Mouse (Mus musculus): ENCODE measurements around the gene Lcp1.
"Not testable (repeated sequence)": the region's sequence is repeated elsewhere in the genome, so short reads cannot be mapped to it uniquely, and the experiment has no call there.

Gene Lcp1

GRCm38 (mm10) chr14:75130501-75131318 lies at the start of gene Lcp1, which contains the start of gene Lrrc63:
Gene Lcp1, plus strand, starts transcription at chr14:75131101.
Gene Lrrc63, minus strand, starts transcription at chr14:75130881.
- DNase-seq = peak; percentile 67

GRCm38 (mm10) chr14:75102956-75103355 lies 27.9 kb upstream of the Lcp1 start:
- no peak for DNase-seq

- DNase-seq = no peak
Observed at GRCm38 (mm10) chr14:75121658-75122057, 9.2 kb upstream of the Lcp1 start.

GRCm38 (mm10) chr14:75131324-75131935 lies 529 bp downstream of the Lcp1 start:
- no peak for DNase-seq

GRCm38 (mm10) chr14:75136119-75136966 lies 5.4 kb downstream of the Lcp1 start:
- no peak for DNase-seq

GRCm38 (mm10) chr14:75138503-75138902 lies 7.6 kb downstream of the Lcp1 start:
- no peak for DNase-seq

- DNase-seq = no peak
Observed at GRCm38 (mm10) chr14:75139225-75139624, 8.3 kb downstream of the Lcp1 start.

- DNase-seq = not testable (repeated sequence)
Observed at GRCm38 (mm10) chr14:75147706-75148105, 16.8 kb downstream of the Lcp1 start.

- no peak for DNase-seq
Observed at GRCm38 (mm10) chr14:75148229-75148628, 17.3 kb downstream of the Lcp1 start.

- DNase-seq = no peak
Observed at GRCm38 (mm10) chr14:75150653-75151052, 19.8 kb downstream of the Lcp1 start.

GRCm38 (mm10) chr14:75151146-75151545 lies 20.2 kb downstream of the Lcp1 start:
- no peak for DNase-seq

- no peak for DNase-seq
Observed at GRCm38 (mm10) chr14:75154481-75154880, 23.6 kb downstream of the Lcp1 start.

- DNase-seq = no peak
Observed at GRCm38 (mm10) chr14:75159375-75159774, 28.5 kb downstream of the Lcp1 start.

- DNase-seq = no peak
Observed at GRCm38 (mm10) chr14:75163866-75164265, 33.0 kb downstream of the Lcp1 start.

- DNase-seq = no peak
Observed at GRCm38 (mm10) chr14:75164345-75164744, 33.4 kb downstream of the Lcp1 start.

- no peak for DNase-seq
Observed at GRCm38 (mm10) chr14:75165574-75166131, 34.8 kb downstream of the Lcp1 start.

GRCm38 (mm10) chr14:75168501-75168900 lies 37.6 kb downstream of the Lcp1 start:
- no peak for DNase-seq

- DNase-seq = no peak
Observed at GRCm38 (mm10) chr14:75170546-75170945, 39.6 kb downstream of the Lcp1 start.

GRCm38 (mm10) chr14:75174296-75174695 lies 43.4 kb downstream of the Lcp1 start:
- DNase-seq = no peak

GRCm38 (mm10) chr14:75174731-75175555 lies 44.0 kb downstream of the Lcp1 start:
- no peak for DNase-seq

- no peak for DNase-seq
Observed at GRCm38 (mm10) chr14:75175781-75176180, 44.9 kb downstream of the Lcp1 start.

GRCm38 (mm10) chr14:75176425-75177045 lies 45.6 kb downstream of the Lcp1 start:
- no peak for DNase-seq
